Mouse (Mus musculus) adrenal gland, postnatal 25 days (tissue): ENCODE measurements around the gene Mecom. TPM values are rescaled to one million over a fixed set of nuclear protein-coding genes. Genes with fewer than 3 reads are reported as not detected.
"Not testable (repeated sequence)": the region's sequence is repeated elsewhere in the genome, so short reads cannot be mapped to it uniquely, and the experiment has no call there.

ENCODE experiments used
- DNase-seq: peaks from one replicate; pipeline ENCODE4 v3.0.0; 2021; ENCODE audit warnings: mixed read lengths
- long read RNA-seq: library from polyadenylated mRNA; stranded (forward); transcript quantifications from one replicate; pipeline ENCODE4 v2.0.0, GENCODE M21; 2021
- total RNA-seq: library from RNA; stranded (reverse); gene quantifications from 2 replicates; pipeline ENCODE4 v1.2.3, GENCODE M21; 2021

Gene Mecom
- 4.1 and 7.1 TPM in 2 replicates for total RNA-seq
- long read RNA-seq, partial matches to known transcripts: 1 of 2 reads
- long read RNA-seq, other reads (novel, unspliced or antisense): 1 of 2 reads

GRCm38 (mm10) chr3:30547908-30548307 lies at the start of gene Mecom:
Gene Mecom (minus strand): TSS chr3:30548008.
- DNase-seq: no peak

- DNase-seq: no peak
These were observed 49.5 kb upstream of the Mecom start for GRCm38 (mm10) chr3:30597271-30597670.

DNA sequence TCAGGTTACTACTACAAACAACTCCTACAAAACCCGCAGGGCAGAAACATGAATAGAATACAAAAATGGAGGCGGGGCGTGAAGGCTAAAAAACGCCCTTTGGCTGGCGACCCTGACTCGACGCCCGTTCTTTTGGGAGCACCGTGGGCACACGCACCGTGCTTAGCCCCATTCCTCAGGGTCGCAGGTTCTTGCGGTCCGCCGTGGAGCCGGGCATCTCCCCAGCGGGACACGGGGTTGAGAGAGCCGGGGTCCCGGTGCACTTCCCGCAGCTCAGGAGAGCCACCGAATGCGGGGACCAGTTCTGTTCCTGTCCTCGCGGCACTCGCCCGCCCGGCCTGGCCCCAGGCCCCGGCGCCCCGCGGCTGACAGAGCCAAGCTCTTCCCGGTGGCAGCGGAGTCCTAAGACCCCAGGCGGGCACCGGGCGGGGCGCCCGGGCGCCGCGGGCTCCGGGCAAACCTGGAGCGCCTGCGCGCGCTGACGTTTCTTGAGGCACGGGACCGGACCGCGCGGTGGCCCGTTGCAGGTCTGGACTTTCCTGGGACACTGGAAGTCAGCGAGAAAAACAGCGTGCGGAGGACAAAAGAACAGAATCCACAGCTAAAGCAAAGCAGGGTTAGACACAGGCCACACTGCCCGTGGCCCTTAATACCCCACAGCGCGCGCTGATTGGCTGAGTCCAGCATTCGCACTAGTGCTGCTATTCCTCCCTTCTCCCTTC lies 47.5 kb upstream of the Mecom start:
- peak; percentile 59 for DNase-seq

GRCm38 (mm10) chr3:30593719-30594485 lies 46.1 kb upstream of the Mecom start:
- DNase-seq: no peak

- no peak for DNase-seq
These were observed 44.6 kb upstream of the Mecom start for GRCm38 (mm10) chr3:30592418-30592853.

GRCm38 (mm10) chr3:30588865-30589264 lies 41.1 kb upstream of the Mecom start:
- no peak for DNase-seq

DNA sequence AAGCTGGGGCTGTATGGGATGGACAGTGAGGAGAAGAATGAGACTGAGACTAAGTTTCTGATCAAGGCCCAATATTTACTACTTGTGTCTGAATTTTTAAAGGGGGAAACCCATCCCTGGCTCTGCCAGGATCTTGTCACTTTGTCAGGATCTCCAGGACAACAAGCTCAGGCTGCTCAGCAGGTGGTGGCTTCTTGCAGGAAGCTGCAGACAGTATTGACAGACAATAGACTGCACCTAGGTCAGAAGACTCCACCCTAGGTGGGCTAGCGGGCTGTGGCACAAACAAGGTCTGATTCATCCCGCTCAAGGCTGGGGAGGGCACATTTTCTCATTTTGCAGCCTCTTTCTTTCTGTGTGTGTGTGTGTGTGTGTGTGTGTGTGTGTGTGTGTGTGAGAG lies 25.7 kb upstream of the Mecom start:
- no peak for DNase-seq

DNA sequence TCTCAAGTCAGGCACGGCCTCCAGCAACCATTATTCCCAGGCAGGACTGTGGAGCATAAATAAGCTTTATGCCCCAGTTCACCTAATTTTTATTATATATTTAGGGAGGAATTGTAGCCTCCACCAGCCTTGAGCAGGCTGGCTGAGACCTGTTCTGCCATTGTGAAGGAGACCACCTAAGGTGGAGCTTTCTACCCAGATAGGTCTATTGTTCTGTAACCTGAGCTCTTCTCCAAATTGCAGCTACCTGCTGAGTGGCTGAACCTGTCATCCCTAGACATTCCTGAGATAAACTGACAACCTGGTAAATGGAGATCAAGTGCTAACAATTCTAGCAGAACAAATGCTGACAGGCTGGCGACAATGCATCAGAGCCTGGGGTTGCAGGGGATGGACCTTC lies 18.5 kb upstream of the Mecom start:
- not testable (repeated sequence) for DNase-seq

GRCm38 (mm10) chr3:30560677-30561314 lies 13.0 kb upstream of the Mecom start:
- DNase-seq: no peak

DNA sequence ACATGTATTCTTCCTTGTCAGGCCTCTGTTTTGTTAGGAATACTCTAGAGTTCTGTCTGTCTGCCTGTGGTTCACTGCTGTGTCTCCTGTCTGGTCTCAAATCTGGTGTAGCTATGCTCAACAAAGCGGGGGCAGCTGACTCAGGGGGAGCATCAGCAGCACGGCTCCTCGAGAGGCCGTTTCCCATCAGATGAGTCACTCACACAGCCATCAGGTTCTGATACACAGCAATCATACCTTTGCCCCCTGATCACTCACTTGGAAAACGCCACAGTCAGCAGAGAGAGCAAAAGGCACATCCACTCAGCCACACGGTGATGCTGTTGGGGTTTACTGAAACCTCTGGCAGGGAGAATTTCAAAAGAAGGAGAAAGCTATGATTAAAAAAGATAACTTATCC lies 5.9 kb upstream of the Mecom start:
- DNase-seq: no peak

DNA sequence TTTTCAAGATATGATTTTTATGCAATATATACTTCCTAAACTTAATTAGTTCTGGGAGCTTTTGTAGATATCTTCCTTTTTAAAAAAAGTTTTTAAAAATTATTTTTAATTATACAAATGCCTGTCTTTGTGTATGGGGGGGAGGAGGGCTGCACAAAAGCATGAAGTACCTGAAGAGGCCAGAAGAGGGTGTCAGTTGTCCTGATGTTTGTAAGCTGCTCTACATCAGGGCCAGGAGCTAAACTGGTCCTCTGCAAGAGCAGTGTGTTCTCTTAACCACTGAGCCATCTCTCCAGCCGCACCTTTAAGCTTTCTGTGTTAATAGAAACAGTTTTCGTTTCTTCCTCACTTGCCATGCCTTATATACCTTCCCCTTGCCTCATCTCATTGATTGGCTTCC lies 2.4 kb upstream of the Mecom start:
- no peak for DNase-seq

DNA sequence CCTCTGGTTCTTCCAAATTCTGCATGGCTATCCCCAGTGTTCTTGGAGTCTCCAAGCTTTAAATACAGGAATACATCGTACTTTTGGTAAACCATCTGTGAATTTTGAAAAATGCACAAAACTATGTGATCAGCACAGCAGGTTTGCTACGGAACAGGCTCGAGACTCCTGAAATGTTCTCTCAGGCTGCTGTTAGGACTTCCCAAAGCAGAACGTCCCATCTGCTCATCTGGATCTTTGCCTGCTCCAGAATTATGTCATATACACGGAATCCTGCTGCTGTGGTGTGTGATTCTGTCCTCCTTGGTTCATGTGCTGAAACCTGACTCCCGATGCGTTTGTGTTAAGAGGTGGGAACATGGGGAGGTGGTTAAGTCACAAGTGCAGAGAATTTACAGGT lies 1.1 kb upstream of the Mecom start:
- DNase-seq: no peak

GRCm38 (mm10) chr3:30546831-30547369 lies 908 bp downstream of the Mecom start:
- peak; percentile 13 for DNase-seq

GRCm38 (mm10) chr3:30546366-30546765 lies 1.4 kb downstream of the Mecom start:
- no peak for DNase-seq

DNA sequence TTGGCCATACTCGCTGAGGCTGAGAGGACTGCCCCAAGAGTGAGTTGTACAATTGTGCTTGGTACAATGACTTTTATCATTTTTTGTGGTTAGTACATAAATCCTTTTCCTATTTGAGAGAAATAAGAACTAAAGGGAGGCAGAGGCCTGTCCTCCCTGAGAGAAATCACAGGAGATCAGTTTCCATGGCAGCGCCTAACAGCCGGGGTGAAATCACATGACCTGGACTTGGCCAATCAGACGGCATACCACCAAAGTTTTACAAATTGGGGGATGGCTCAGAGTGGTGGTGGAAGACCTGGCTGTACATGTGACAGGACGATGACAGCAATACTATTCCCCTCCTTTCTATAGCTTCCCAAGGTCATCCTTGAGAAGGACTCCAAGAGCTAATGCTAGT lies 2.6 kb downstream of the Mecom start:
- DNase-seq: no peak

DNA sequence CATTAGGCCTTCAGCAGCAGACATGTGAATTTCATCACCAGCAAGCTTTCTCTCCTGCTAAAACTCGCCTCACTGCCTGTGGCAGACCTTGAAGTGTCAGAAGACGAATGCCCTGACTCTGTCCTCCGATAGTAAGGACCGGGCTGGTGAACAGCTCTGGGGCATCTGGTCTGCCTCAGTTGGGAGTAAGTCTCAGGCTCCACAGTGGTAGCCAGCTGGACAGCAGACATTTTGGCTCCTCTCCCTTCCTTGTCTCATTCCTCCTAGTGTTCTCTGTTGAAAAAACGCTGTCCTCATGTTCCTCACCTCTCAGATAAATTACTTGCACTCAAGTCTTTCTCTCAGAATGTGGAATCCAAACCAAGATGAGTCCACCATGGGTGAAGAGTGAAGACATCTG lies 3.5 kb downstream of the Mecom start:
- no peak for DNase-seq

DNA sequence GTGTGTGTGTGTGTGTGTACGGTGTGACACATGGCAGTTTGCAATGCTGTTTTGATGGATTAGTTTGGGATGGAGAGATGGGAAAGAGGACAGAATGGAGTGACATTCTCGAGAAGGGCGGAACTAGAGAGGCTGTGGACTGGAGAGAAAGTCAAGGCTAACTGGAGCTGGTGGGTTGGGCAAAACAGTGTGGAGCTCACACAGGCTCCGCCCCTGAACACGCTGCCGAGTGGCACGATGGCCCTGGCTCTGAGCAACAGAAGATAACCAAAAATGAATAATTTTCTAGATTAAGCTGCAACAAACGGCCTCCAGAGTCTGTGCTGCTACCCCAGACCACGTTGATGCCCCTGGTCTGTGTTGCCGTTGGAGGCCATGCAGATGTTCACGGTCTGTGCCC lies 12.0 kb downstream of the Mecom start:
- peak; percentile 22 for DNase-seq

GRCm38 (mm10) chr3:30520751-30521150 lies 27.1 kb downstream of the Mecom start:
- DNase-seq: not testable (repeated sequence)

GRCm38 (mm10) chr3:30519425-30519824 lies 28.4 kb downstream of the Mecom start:
- DNase-seq: no peak

GRCm38 (mm10) chr3:30515795-30516170 lies 32.0 kb downstream of the Mecom start:
- DNase-seq: no peak

- DNase-seq: peak; percentile 66
These were observed 32.7 kb downstream of the Mecom start for GRCm38 (mm10) chr3:30514901-30515794.
